Mouse (Mus musculus) spleen, adult 2 months (tissue): Measurements from ENCODE around the gene Enho.

Source experiments
- CTCF ChIP-seq: fragments of 200-500 bp; IDR thresholded peaks from 2 replicates; pipeline ENCODE4 v1.5.1; 2011; ENCODE audit warnings: mild to moderate bottlenecking, inconsistent platforms; ENCODE audit not compliant: insufficient read depth, insufficient read length, insufficient replicate concordance; ENCODE audit errors: extremely low read depth
- POLR2A ChIP-seq: fragments of 200-500 bp; IDR thresholded peaks from 2 replicates; pipeline ENCODE4 v1.6.1; 2011; ENCODE audit warnings: low read depth, low read length, inconsistent platforms

DNA sequence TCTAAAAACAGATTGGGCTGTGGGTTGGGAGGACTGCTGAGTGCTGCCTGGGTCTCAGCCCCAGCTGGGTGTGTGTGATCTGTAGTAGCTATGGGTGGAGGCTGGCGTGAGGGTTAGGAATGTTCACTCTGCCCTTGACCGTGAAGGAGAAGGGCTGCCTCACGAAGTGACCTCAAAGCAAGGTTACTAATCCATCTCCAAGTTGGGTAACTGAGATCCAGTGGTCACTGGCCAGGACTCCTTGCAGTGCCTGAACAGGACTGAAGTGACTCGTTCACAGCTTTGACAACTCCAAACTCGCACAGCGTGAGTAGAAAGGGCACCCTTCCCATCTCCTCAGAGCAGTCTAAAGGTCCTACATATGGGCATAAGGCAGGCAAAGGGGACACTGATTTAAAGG, 38.7 kb upstream of the Enho start:
- TF ChIP-seq CTCF (no peak), POLR2A (no peak)
